Mouse (Mus musculus): ENCODE results near the gene Gripap1. TPM values are rescaled to one million over a fixed set of nuclear protein-coding genes. Genes with fewer than 3 reads are reported as not detected.
"Not testable (repeated sequence)": the region's sequence is repeated elsewhere in the genome, so short reads cannot be mapped to it uniquely, and the experiment has no call there.

Gene Gripap1
- polyA plus RNA-seq, 1 experiment, result 184 TPM

DNA sequence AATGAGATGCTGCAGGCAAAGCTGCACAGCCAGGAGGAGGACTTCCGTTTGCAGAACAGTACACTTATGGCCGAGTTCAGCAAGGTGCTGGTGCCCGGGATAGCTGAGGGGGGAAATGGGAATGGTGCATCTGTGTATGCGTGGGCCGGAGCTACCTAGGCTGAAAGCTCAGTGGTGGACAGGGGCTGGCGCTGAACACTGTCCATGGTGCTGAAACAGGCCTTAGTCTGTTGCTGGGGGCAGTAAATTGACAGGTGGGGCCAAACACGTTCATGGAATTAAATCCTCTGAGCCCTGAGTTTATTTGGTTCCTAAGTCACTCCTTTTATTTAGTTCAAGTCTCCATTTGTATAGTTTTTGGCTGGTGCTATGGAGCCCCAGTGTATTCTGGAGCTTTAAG, 5.5 kb downstream of the Gripap1 start:
- no peak overlapping the region for H3K27ac ChIP-seq (ENCODE audit: control insufficient read depth, insufficient read depth, low read depth, low read length, poor library complexity)
- no peak overlapping the region for H3K4me3 ChIP-seq (replicated peaks; ENCODE audit: control insufficient read depth, low read depth, low read length)
- WGBS, result 62% methylated on average over 7 of the region's 7 CpGs
- no peak for TF ChIP-seq CTCF (IDR thresholded peaks at IDR 0.05; ENCODE audit: control insufficient read depth, insufficient read depth, low read length)
- no peak for TF ChIP-seq POLR2A (IDR thresholded peaks at IDR 0.05; ENCODE audit: borderline replicate concordance, control insufficient read depth, low read depth, low read length)
- H3K4me1 ChIP-seq (ENCODE audit: control insufficient read depth, insufficient read depth, low read length), result no peaks in the 10 kb centered on the region

DNA sequence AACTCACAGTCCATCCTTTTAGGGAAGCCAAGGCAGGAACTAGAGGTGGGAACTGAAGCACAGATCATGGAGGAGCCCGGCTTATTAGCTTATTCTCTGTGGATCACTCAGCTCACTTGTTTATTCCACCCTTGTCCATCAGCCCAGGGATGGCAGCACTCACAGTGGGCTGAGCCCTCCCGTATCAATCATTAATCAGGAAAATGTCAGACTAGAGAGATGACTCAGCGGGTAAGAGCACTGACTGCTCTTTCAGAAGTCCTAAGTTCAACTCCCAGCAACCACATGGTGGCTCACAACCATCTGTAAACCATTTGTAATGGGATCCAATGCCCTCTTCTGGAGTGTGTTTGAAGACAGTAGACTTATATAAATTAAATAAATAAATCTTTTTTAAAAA, 7.8 kb downstream of the Gripap1 start:
- WGBS, result 76% methylated on average over 3 of the region's 3 CpGs
- Histone ChIP-seq H3K27ac (ENCODE audit: control insufficient read depth, insufficient read depth, low read depth, low read length, poor library complexity) (no peak overlapping the region), H3K4me3 (replicated peaks; ENCODE audit: control insufficient read depth, low read depth, low read length) (no peak overlapping the region), H3K4me1 (ENCODE audit: control insufficient read depth, insufficient read depth, low read length) (no peaks in the 10 kb centered on the region; the same call in none of the 2 replicates)
- TF ChIP-seq CTCF (IDR thresholded peaks at IDR 0.05; ENCODE audit: control insufficient read depth, insufficient read depth, low read length) (no peak), POLR2A (IDR thresholded peaks at IDR 0.05; ENCODE audit: borderline replicate concordance, control insufficient read depth, low read depth, low read length) (no peak)

GRCm38 (mm10) chrX:7802157-7802556, 12.6 kb downstream of the Gripap1 start:
- not testable (repeated sequence) for H3K27ac ChIP-seq (ENCODE audit: control insufficient read depth, insufficient read depth, low read depth, low read length, poor library complexity); H3K4me1 ChIP-seq (ENCODE audit: control insufficient read depth, insufficient read depth, low read length); H3K4me3 ChIP-seq (replicated peaks; ENCODE audit: control insufficient read depth, low read depth, low read length)
- WGBS, result 39% methylated on average over 2 of the region's 2 CpGs

GRCm38 (mm10) chrX:7815016-7815415, 25.5 kb downstream of the Gripap1 start:
- not testable (repeated sequence) for H3K27ac ChIP-seq (ENCODE audit: control insufficient read depth, insufficient read depth, low read depth, low read length, poor library complexity); H3K4me1 ChIP-seq (ENCODE audit: control insufficient read depth, insufficient read depth, low read length); H3K4me3 ChIP-seq (replicated peaks; ENCODE audit: control insufficient read depth, low read depth, low read length)
- WGBS, result 52% methylated on average over 8 of the region's 8 CpGs
- TF ChIP-seq CTCF (IDR thresholded peaks at IDR 0.05; ENCODE audit: control insufficient read depth, insufficient read depth, low read length), result peak; percentile 44

GRCm38 (mm10) chrX:7821865-7822779, 32.6 kb downstream of the Gripap1 start, which contains the start of gene Kcnd1:
Gene Kcnd1 (plus strand): TSS chrX:7822289.
- WGBS, result 9% methylated on average over 23 of the region's 24 CpGs
- Histone ChIP-seq H3K4me3 (replicated peaks; ENCODE audit: control insufficient read depth, low read depth, low read length) (no peak within 1 kb of the TSS), H3K27ac (ENCODE audit: control insufficient read depth, insufficient read depth, low read depth, low read length, poor library complexity) (no peak within 1 kb of the TSS), H3K4me1 (ENCODE audit: control insufficient read depth, insufficient read depth, low read length) (no peaks in the 10 kb centered on the region)
- TF ChIP-seq POLR2A (IDR thresholded peaks at IDR 0.05; ENCODE audit: borderline replicate concordance, control insufficient read depth, low read depth, low read length) (no peak), CTCF (IDR thresholded peaks at IDR 0.05; ENCODE audit: control insufficient read depth, insufficient read depth, low read length) (no peak)

DNA sequence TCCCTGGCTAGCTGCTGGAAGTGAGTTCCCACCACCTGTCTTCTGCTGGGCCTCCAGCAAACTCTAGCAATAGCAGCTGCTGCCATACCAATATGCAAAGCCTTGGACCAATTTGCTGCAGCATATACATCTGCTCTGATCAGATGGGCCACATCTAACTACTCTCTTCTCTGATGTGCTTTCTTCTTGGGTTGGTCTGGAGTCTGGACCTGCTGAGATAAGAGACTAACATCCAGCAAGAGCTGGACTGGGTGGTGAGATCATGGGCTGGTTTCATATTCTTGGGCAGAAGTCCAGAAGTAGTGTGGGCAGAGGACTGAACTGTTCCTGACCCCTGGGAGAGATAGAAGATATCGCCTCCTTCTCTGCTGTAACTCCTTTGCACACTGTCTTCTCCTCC, 47.6 kb downstream of the Gripap1 start:
- H3K4me1 ChIP-seq (ENCODE audit: control insufficient read depth, insufficient read depth, low read length), result no peaks in the 10 kb centered on the region; the same call in 1 of the 2 replicates
- WGBS, result 19% methylated on average over 1 of the region's 1 CpGs
- TF ChIP-seq CTCF (IDR thresholded peaks at IDR 0.05; ENCODE audit: control insufficient read depth, insufficient read depth, low read length), result no peak
- TF ChIP-seq POLR2A (IDR thresholded peaks at IDR 0.05; ENCODE audit: borderline replicate concordance, control insufficient read depth, low read depth, low read length), result no peak
- peak overlapping the region; percentile 94 for H3K27ac ChIP-seq (ENCODE audit: control insufficient read depth, insufficient read depth, low read depth, low read length, poor library complexity)
- H3K4me3 ChIP-seq (replicated peaks; ENCODE audit: control insufficient read depth, low read depth, low read length), result no peak overlapping the region

DNA sequence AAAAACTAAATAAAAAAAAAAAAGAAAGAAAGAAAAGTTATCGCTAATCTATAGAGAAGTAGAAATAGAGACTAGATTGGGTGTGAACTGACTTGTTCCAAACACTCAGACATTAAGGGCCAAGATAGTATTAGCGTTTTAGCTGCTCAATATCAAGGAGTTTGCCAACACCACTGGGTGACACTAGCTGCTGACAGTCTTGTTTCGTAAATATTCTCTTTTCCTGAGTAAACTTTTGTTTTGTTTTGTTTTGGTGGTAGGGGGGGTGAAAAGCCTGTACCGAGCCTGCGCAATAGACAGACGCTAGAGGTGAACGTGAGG, 51.2 kb downstream of the Gripap1 start:
- 10% methylated on average over 7 of the region's 7 CpGs for WGBS
- TF ChIP-seq CTCF (IDR thresholded peaks at IDR 0.05; ENCODE audit: control insufficient read depth, insufficient read depth, low read length) (no peak), POLR2A (IDR thresholded peaks at IDR 0.05; ENCODE audit: borderline replicate concordance, control insufficient read depth, low read depth, low read length) (no peak)
- no peak overlapping the region for H3K27ac ChIP-seq (ENCODE audit: control insufficient read depth, insufficient read depth, low read depth, low read length, poor library complexity)
- H3K4me3 ChIP-seq (replicated peaks; ENCODE audit: control insufficient read depth, low read depth, low read length), result peak overlapping the region; percentile 42
- H3K4me1 ChIP-seq (ENCODE audit: control insufficient read depth, insufficient read depth, low read length), result no peaks in the 10 kb centered on the region; the same call in 1 of the 2 replicates

DNA sequence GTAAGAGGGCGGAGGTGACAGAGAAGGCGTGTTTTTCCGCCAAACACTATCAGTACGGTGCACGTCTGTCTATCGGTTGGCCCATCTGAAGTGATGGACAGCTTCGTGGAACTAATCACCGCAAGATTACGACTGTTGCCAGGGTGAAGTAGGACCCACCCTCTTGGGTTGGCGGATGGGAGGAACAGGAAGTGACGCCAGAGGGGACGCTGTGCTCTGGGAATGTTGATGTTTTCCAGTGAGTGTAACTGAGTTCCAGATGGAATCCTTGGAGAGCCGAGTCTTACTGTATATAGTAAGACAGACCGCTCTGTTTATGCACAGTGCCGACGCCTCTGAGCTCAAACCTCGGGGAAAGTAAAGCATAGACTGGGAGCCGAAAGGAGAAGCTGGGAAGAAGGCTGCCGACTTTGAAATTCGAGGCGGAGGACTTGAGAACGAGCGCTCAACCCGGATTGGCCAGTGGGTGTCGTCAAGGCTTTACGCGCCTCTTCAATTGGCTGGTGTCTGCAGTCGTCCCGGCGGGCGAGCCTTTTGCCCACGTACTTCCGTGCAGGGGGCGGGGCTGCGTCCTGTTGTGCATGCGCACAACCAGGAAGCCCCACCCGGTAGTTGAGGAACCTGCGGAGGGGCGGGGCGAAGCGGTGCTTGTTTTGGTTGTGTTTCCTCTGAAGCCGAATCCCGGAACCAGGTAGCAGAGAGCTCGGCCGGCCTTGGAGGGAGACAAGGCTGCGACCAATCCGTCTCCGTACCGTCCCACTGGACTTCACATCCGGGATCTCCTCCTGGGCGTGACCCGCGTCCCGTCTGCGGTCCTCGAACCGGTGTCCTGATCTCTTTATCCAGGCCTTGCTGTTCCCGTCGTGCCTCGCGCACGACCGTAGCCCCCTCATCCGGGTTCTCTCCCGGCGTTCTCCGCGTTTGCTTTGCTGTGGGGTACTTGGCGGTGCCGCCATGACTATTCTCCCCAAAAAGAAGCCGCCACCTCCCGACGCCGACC, 51.9 kb downstream of the Gripap1 start, which contains the start of gene Otud5:
Gene Otud5, plus strand, starts transcription at position 202 of the 1,000 bp plus-strand sequence.
- H3K4me1 ChIP-seq (ENCODE audit: control insufficient read depth, insufficient read depth, low read length), result no peaks in the 10 kb centered on the region; the same call in 1 of the 2 replicates
- WGBS, result 11% methylated on average over 74 of the region's 74 CpGs
- H3K27ac ChIP-seq (ENCODE audit: control insufficient read depth, insufficient read depth, low read depth, low read length, poor library complexity), result peak within 1 kb of the TSS; percentile 99
- peak within 1 kb of the TSS; percentile 97 for H3K4me3 ChIP-seq (replicated peaks; ENCODE audit: control insufficient read depth, low read depth, low read length)
- TF ChIP-seq POLR2A (IDR thresholded peaks at IDR 0.05; ENCODE audit: borderline replicate concordance, control insufficient read depth, low read depth, low read length) (peak; percentile 79; the same call in 1 of the 2 replicates), CTCF (IDR thresholded peaks at IDR 0.05; ENCODE audit: control insufficient read depth, insufficient read depth, low read length) (no peak)

All from bone marrow, adult 2 months (tissue).